Mouse (Mus musculus) stomach, embryonic 15.5 days (tissue): ENCODE measurements around the gene Uspl1. TPM values are rescaled to one million over a fixed set of nuclear protein-coding genes. Genes with fewer than 3 reads are reported as not detected.

Experiments
- ATAC-seq: fragments of 200-750 bp; cut with Nextera tagmentation; 2 replicates; pipeline ENCODE4 v1.8.0; 2017; ENCODE audit warnings: low read depth, moderate number of reproducible peaks, moderate TSS enrichment; ENCODE audit not compliant: insufficient read depth, low FRiP score
- H3K27ac ChIP-seq: fragments of 300-500 bp; sonication (generic); 2 replicates; pipeline ENCODE4 v1.5.1; 2015; ENCODE audit warnings: mild to moderate bottlenecking, inconsistent platforms
- H3K27me3 ChIP-seq: fragments of 300-500 bp; sonication (generic); replicated peaks from 2 replicates; pipeline ENCODE4 v1.6.1; 2015; ENCODE audit warnings: inconsistent platforms
- H3K36me3 ChIP-seq: fragments of 300-500 bp; sonication (generic); 2 replicates; pipeline ENCODE4 v1.6.1; 2015; ENCODE audit warnings: inconsistent platforms
- H3K4me1 ChIP-seq: fragments of 300-500 bp; sonication (generic); 2 replicates; pipeline ENCODE4 v1.6.1; 2015; ENCODE audit warnings: inconsistent platforms
- H3K4me2 ChIP-seq: fragments of 300-500 bp; sonication (generic); 2 replicates; pipeline ENCODE4 v1.6.1; 2015; ENCODE audit warnings: mild to moderate bottlenecking, inconsistent platforms
- H3K4me3 ChIP-seq: fragments of 300-500 bp; sonication (generic); replicated peaks from 2 replicates; pipeline ENCODE4 v1.5.1; 2015; ENCODE audit warnings: inconsistent platforms
- H3K9ac ChIP-seq: fragments of 300-500 bp; sonication (generic); 2 replicates; pipeline ENCODE4 v1.6.1; 2015; ENCODE audit warnings: inconsistent platforms
- H3K9me3 ChIP-seq: fragments of 300-500 bp; sonication (generic); 2 replicates; pipeline ENCODE4 v1.6.1; 2016; ENCODE audit warnings: inconsistent platforms
- WGBS: fragments of 180-500 bp; shearing (Covaris S2); methylation state at CpG from one replicate; pipeline ENCODE4 v1.1.7; 2015; 5-methylcytosine and 5-hydroxymethylcytosine counted together
- polyA plus RNA-seq: library from polyadenylated mRNA; unstranded; fragments of >200 nt; fragmentation: Nextera tagmentation; extraction: Ambion mirVana; gene quantifications from 2 replicates; pipeline ENCODE4 v1.2.1, GENCODE M21; 2015

The Uspl1 gene
- polyA plus RNA-seq, 1 experiment from 2014 or later: 32.0 TPM

DNA sequence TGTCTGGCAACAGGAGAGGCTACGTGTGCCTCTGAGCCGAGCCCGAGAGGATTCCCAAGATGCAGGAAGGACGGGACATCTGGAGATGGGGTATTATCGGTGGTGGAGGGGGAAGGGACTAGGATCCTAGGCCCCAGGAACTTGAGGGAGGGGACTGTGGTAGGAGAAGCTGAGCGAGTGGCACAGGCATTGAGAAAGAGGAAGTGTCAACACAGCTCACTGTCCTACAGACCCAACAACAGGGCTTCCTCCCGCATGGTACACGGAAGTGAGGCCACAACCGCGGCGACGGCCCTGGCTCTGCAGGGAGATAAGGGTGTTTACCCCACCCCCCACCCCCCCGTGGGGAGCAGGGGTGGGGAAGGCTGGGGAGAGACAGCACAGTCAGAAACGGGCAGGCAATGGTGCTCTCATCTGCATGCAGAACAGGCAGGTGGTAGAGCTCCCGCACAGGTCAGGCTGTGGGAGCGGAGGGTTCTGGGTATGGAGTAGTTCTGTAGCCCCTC, 61.9 kb downstream of the Uspl1 start:
- no peaks in the 10 kb centered on the region for H3K36me3 ChIP-seq
- no peaks in the 10 kb centered on the region for H3K27me3 ChIP-seq
- peak overlapping the region; percentile 51 for H3K27ac ChIP-seq
- peak; percentile 92 for ATAC-seq
- H3K4me3 ChIP-seq: peak overlapping the region; percentile 28
- peak overlapping the region; percentile 66 for H3K4me2 ChIP-seq
- peaks cover 18% of the 10 kb centered on the region for H3K4me1 ChIP-seq
- 8% methylated on average over 16 of the region's 16 CpGs for WGBS
- no peaks in the 10 kb centered on the region for H3K9me3 ChIP-seq
- H3K9ac ChIP-seq: no peak overlapping the region

DNA sequence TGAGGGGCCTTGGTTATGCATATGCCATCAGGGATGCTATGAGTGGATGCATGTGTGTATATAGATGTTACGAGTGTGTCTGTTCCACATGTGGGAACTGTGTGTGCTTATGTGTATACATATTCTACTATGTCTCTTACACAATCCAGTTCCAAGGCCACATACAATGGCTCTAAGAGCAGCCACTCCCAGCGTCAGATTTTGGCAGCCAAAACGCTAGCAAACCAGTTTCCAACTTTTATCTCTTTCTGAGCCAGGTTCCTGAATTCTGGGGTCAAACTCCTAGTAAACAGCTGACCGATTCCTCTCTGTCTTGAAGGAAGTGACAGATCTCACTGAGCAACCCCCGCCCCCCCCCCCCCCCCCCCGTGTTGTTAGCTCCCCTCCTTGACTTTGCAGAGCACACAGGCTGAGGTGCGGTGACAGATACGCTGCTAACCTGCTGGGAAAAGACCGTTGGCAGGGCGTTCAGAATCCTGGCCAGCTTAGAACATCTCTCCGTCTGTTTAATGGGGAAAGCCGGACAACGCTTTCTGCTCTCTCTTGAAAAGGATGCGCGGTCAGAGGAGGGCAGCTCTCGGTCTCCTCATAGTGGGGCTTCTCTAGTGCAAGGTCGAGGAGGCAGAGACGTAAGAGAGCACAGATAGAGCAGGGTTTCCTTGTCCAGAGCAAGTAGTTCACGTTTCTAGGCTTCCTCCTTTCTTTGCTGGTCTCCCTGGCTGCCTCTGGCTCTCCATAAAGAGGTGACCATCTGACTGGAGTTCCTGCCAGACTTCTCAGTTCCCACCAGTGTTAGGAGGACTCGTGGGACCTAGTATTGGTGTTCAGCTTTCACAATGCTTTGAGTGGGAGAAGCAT, 63.1 kb downstream of the Uspl1 start:
- Histone ChIP-seq H3K27me3 (no peaks in the 10 kb centered on the region), H3K4me1 (peaks cover 18% of the 10 kb centered on the region), H3K9ac (no peak overlapping the region), H3K4me3 (no peak overlapping the region), H3K9me3 (no peaks in the 10 kb centered on the region), H3K27ac (0 out of 2 replicates have a peak overlapping the region, but pooled peaks have one; percentile 26), H3K36me3 (no peaks in the 10 kb centered on the region), H3K4me2 (peak overlapping the region; percentile 34)
- no peak for ATAC-seq
- WGBS: 24% methylated on average over 19 of the region's 20 CpGs

DNA sequence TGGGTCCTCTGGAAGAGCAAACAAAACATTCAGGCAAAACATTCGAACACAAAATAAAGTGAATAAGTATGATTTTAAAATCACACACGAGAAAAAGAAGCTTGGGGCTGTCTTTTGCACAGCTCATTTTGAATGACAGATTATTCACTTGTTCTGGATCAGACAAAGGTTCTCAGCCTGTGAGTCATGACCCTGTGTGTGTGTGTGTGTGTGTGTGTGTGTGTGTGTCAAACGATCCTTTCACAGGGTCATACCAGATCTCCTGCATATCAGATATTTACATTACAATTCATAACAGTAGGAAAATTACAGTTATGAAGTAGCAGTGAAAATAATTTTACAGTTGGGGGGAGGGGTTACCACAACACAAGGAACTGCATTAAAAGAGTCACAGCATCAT, 68.2 kb downstream of the Uspl1 start:
- no peak for ATAC-seq
- Histone ChIP-seq H3K36me3 (no peaks in the 10 kb centered on the region), H3K4me3 (no peak overlapping the region), H3K4me1 (0 out of 2 replicates have a peak, but pooled peaks cover 4% of the 10 kb centered on the region), H3K9ac (no peak overlapping the region), H3K27me3 (no peaks in the 10 kb centered on the region), H3K4me2 (no peak overlapping the region), H3K27ac (no peak overlapping the region), H3K9me3 (no peaks in the 10 kb centered on the region)
- 70% methylated on average over 3 of the region's 3 CpGs for WGBS

- no peak overlapping the region for H3K27ac ChIP-seq
- H3K4me2 ChIP-seq: no peak overlapping the region
- no peaks in the 10 kb centered on the region for H3K27me3 ChIP-seq
- H3K9me3 ChIP-seq: no peaks in the 10 kb centered on the region
- H3K36me3 ChIP-seq: no peaks in the 10 kb centered on the region
- H3K4me1 ChIP-seq: no peaks in the 10 kb centered on the region
- H3K9ac ChIP-seq: no peak overlapping the region
- ATAC-seq: no peak
- 66% methylated on average over 2 of the region's 2 CpGs for WGBS
- no peak overlapping the region for H3K4me3 ChIP-seq
Observed at GRCm38 (mm10) chr5:149253491-149253890, 69.3 kb downstream of the Uspl1 start.

- WGBS: 75% methylated on average over 2 of the region's 2 CpGs
- no peak for ATAC-seq
- no peak overlapping the region for H3K4me3 ChIP-seq
- no peak overlapping the region for H3K9ac ChIP-seq
- H3K4me2 ChIP-seq: no peak overlapping the region
- H3K27me3 ChIP-seq: no peaks in the 10 kb centered on the region
- H3K36me3 ChIP-seq: no peaks in the 10 kb centered on the region
- 0 out of 2 replicates have a peak, but pooled peaks cover 6% of the 10 kb centered on the region for H3K4me1 ChIP-seq
- H3K27ac ChIP-seq: no peak overlapping the region
- no peaks in the 10 kb centered on the region for H3K9me3 ChIP-seq
Observed at GRCm38 (mm10) chr5:149255522-149255921, 71.4 kb downstream of the Uspl1 start.

- no peak for ATAC-seq
- H3K4me2 ChIP-seq: no peak overlapping the region
- no peaks in the 10 kb centered on the region for H3K27me3 ChIP-seq
- H3K9me3 ChIP-seq: no peaks in the 10 kb centered on the region
- no peak overlapping the region for H3K9ac ChIP-seq
- 0 out of 2 replicates have a peak, but pooled peaks cover 6% of the 10 kb centered on the region for H3K4me1 ChIP-seq
- H3K36me3 ChIP-seq: no peaks in the 10 kb centered on the region
- WGBS: 49% methylated on average over 14 of the region's 14 CpGs
- no peak overlapping the region for H3K27ac ChIP-seq
- H3K4me3 ChIP-seq: no peak overlapping the region
Observed at GRCm38 (mm10) chr5:149257518-149258281, 73.5 kb downstream of the Uspl1 start.

- Histone ChIP-seq H3K27ac (peak overlapping the region; percentile 35; the same call in 1 of the 2 replicates), H3K27me3 (no peaks in the 10 kb centered on the region), H3K4me2 (peak overlapping the region; percentile 38), H3K9ac (no peak overlapping the region), H3K4me3 (0 out of 2 replicates have a peak overlapping the region, but pooled peaks have one; percentile 2), H3K36me3 (no peaks in the 10 kb centered on the region), H3K9me3 (no peaks in the 10 kb centered on the region), H3K4me1 (0 out of 2 replicates have a peak, but pooled peaks cover 6% of the 10 kb centered on the region)
- 35% methylated on average over 16 of the region's 16 CpGs for WGBS
- ATAC-seq: peak; percentile 71; the same call in 1 of the 2 replicates
Observed at GRCm38 (mm10) chr5:149259093-149259492, 74.9 kb downstream of the Uspl1 start.

- Histone ChIP-seq H3K27me3 (no peaks in the 10 kb centered on the region), H3K4me3 (no peak overlapping the region), H3K9me3 (no peaks in the 10 kb centered on the region), H3K9ac (no peak overlapping the region), H3K36me3 (no peaks in the 10 kb centered on the region), H3K4me2 (no peak overlapping the region), H3K4me1 (0 out of 2 replicates have a peak, but pooled peaks cover 6% of the 10 kb centered on the region), H3K27ac (no peak overlapping the region)
- WGBS: 77% methylated on average over 7 of the region's 7 CpGs
- ATAC-seq: no peak
Observed at GRCm38 (mm10) chr5:149261449-149261848, 77.3 kb downstream of the Uspl1 start.

DNA sequence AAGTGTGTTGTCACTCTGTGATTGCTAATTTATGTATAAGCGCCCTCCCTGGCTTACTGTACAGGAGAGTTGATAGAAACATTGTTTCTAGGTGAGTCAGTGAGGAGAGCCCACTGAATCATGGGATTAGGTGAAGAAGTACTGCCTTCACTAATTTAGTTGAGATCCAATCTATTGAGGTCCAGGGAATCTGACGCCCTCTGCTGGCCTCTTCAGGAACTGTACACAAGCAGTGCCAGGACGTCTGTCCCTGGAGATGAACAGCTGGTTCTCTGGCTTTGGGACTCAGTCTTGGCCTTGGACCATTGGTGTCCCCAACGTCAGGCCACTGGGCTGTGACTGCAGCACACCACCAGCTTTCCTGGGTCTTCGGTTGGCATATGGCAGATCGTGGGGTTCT, 77.7 kb downstream of the Uspl1 start:
- Histone ChIP-seq H3K9ac (no peak overlapping the region), H3K27me3 (no peaks in the 10 kb centered on the region), H3K27ac (no peak overlapping the region), H3K4me1 (0 out of 2 replicates have a peak, but pooled peaks cover 6% of the 10 kb centered on the region), H3K9me3 (no peaks in the 10 kb centered on the region), H3K4me3 (no peak overlapping the region), H3K4me2 (no peak overlapping the region), H3K36me3 (no peaks in the 10 kb centered on the region)
- ATAC-seq: no peak
- WGBS: 69% methylated on average over 6 of the region's 6 CpGs

GRCm38 (mm10) chr5:149264405-149264804, 80.3 kb downstream of the Uspl1 start, which contains the start of gene Alox5ap:
TSS of gene Alox5ap (plus strand) at chr5:149264767.
- H3K4me2 ChIP-seq: no peak within 1 kb of the TSS
- 51% methylated on average over 4 of the region's 4 CpGs for WGBS
- 0 out of 2 replicates have a peak, but pooled peaks cover 4% of the 10 kb centered on the region for H3K4me1 ChIP-seq
- H3K4me3 ChIP-seq: 0 out of 2 replicates have a peak within 1 kb of the TSS, but pooled peaks have one; percentile 5
- no peak within 1 kb of the TSS for H3K9ac ChIP-seq
- ATAC-seq: no peak
- H3K27me3 ChIP-seq: no peaks in the 10 kb centered on the region
- H3K9me3 ChIP-seq: no peaks in the 10 kb centered on the region
- H3K36me3 ChIP-seq: no peaks in the 10 kb centered on the region
- H3K27ac ChIP-seq: no peak within 1 kb of the TSS

DNA sequence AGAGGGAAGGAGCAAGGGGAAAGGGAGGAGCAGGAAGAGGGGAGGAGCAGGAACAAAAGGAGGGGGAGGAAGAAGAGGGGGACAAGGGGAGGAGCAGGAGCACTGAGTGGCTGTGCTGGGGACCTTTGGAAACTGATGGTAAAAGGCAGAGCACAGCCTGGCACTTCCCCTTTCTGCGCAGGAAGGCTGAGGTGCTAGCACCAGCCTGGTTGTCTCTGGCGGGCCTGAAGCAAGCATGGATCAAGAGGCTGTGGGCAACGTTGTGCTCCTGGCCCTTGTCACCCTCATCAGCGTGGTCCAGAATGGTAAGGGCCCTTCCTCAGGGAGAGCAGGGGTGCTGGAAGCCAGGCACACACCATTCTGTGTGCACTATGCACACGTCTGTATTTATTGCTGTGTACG, 80.7 kb downstream of the Uspl1 start:
- Histone ChIP-seq H3K4me2 (no peak overlapping the region), H3K9me3 (no peaks in the 10 kb centered on the region), H3K27ac (no peak overlapping the region), H3K9ac (no peak overlapping the region), H3K36me3 (no peaks in the 10 kb centered on the region), H3K4me3 (0 out of 2 replicates have a peak overlapping the region, but pooled peaks have one; percentile 5), H3K4me1 (0 out of 2 replicates have a peak, but pooled peaks cover 6% of the 10 kb centered on the region), H3K27me3 (no peaks in the 10 kb centered on the region)
- WGBS: 57% methylated on average over 6 of the region's 6 CpGs
- ATAC-seq: no peak
